Mouse (Mus musculus) bone marrow macrophage, adult 2 months (primary cell): ENCODE measurements at regions not wholly inside any gene's neighbourhood (a gene's known extent, or its start where the extent isn't known, plus 50 kb on each side); places are given as distances from the start of the nearest gene placed in this dataset.
A peak's percentile ranks its signal among the peaks of the same experiment; 100 is the strongest.

Experiments
- H3K27ac ChIP-seq: 2 replicates; pipeline ENCODE4 v1.5.1; 2012; ENCODE audit warnings: low read depth, low read length; ENCODE audit not compliant: insufficient read depth
- H3K4me1 ChIP-seq: 2 replicates; pipeline ENCODE4 v1.6.1; 2012; ENCODE audit warnings: low read length; ENCODE audit not compliant: control insufficient read depth, insufficient read depth
- H3K4me3 ChIP-seq: 2 replicates; pipeline ENCODE4 v1.5.1; 2012; ENCODE audit warnings: mild to moderate bottlenecking, low read length, moderate library complexity; ENCODE audit not compliant: insufficient read depth
- CTCF ChIP-seq: IDR thresholded peaks from 2 replicates; pipeline ENCODE4 v1.5.1; 2012; ENCODE audit warnings: low read depth, mild to moderate bottlenecking, low read length, moderate library complexity
- POLR2A ChIP-seq: IDR thresholded peaks from 2 replicates; pipeline ENCODE4 v1.6.1; 2012; ENCODE audit warnings: mild to moderate bottlenecking, low read depth, low read length, borderline replicate concordance

- TF ChIP-seq CTCF (peak; percentile 81), POLR2A (no peak)
- Histone ChIP-seq H3K4me3 (no peak overlapping the region), H3K27ac (no peak overlapping the region), H3K4me1 (no peaks in the 10 kb centered on the region)
These were observed 229.6 kb downstream of the Mtx2 start for GRCm38 (mm10) chr2:75055187-75055543.

GRCm38 (mm10) chr2:75061009-75061408 is 235.4 kb downstream of the Mtx2 start:
- no peak overlapping the region for H3K4me3 ChIP-seq
- no peaks in the 10 kb centered on the region for H3K4me1 ChIP-seq
- no peak for TF ChIP-seq CTCF
- no peak for TF ChIP-seq POLR2A
- no peak overlapping the region for H3K27ac ChIP-seq

DNA sequence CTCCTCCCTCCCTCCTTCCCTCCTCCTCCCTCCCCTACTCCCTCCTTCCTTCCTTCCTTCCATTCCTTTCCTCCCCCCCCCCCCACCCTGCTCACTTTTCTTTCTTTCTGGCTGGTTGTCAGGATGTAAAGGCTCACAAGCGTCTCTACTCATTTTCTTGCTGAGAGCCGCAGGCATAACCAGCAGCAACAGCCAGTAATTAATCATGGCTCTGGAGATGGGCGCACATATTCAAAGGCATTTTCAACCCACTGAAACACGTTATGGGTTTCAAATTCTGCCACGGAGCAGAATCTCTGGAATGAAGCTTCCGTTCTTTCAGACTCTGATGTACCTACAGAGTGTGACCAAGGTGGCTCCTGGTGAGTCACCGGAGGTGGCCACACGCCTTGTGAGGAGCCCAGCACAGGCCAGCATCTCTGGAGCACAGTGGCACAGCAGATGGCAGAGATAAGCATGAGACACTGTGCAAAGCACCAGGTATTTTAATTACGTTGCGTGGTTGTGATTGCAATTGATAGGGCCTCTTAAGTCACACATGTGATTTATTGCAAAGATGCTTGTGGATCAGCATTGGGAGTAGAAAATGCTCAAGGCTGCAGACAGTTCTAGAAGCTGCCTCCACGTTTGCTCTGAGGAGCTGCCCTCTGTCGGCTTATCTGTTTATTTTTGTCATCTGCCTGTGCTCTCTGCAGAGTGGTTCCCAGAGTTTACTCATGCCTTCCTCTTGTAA is 236.0 kb downstream of the Mtx2 start:
- TF ChIP-seq CTCF = no peak
- no peak for TF ChIP-seq POLR2A
- no peak overlapping the region for H3K4me3 ChIP-seq
- H3K4me1 ChIP-seq = no peaks in the 10 kb centered on the region
- H3K27ac ChIP-seq = no peak overlapping the region

GRCm38 (mm10) chr2:75062189-75062510 is 236.5 kb downstream of the Mtx2 start:
- H3K4me1 ChIP-seq = no peaks in the 10 kb centered on the region
- no peak overlapping the region for H3K27ac ChIP-seq
- no peak overlapping the region for H3K4me3 ChIP-seq
- no peak for TF ChIP-seq POLR2A
- no peak for TF ChIP-seq CTCF

- H3K4me3 ChIP-seq = no peak overlapping the region
- H3K4me1 ChIP-seq = no peaks in the 10 kb centered on the region
- no peak overlapping the region for H3K27ac ChIP-seq
- TF ChIP-seq POLR2A = no peak
- TF ChIP-seq CTCF = no peak
These were observed 239.0 kb downstream of the Mtx2 start for GRCm38 (mm10) chr2:75064406-75065115.

GRCm38 (mm10) chr2:75065304-75065703 is 239.7 kb downstream of the Mtx2 start:
- no peak overlapping the region for H3K27ac ChIP-seq
- TF ChIP-seq POLR2A = no peak
- no peak for TF ChIP-seq CTCF
- H3K4me3 ChIP-seq = no peak overlapping the region
- no peaks in the 10 kb centered on the region for H3K4me1 ChIP-seq

DNA sequence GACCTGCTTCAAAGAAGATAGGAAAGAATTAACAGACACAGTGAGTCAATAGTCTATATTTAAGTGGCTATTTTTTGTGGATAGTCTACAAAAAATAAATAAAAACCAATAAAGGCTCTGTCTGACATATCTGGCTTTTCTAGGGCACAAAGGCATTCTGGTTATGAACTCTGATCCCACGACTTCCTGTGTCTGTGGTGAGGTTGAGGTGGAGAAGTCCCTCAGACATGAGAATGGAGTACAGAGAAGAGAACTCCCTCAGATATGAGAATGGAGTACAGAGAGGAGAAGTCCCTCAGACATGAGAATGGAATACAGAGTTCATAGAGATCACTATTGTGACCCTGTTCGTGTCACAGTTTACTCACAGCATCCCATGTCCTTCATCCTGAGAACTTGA is 243.7 kb downstream of the Mtx2 start:
- no peaks in the 10 kb centered on the region for H3K4me1 ChIP-seq
- no peak for TF ChIP-seq POLR2A
- TF ChIP-seq CTCF = no peak
- no peak overlapping the region for H3K4me3 ChIP-seq
- H3K27ac ChIP-seq = no peak overlapping the region

- Histone ChIP-seq H3K27ac (no peak overlapping the region), H3K4me3 (no peak overlapping the region), H3K4me1 (no peaks in the 10 kb centered on the region)
- TF ChIP-seq CTCF = no peak
- TF ChIP-seq POLR2A = no peak
These were observed 246.4 kb downstream of the Mtx2 start for GRCm38 (mm10) chr2:75072021-75072420.

GRCm38 (mm10) chr2:75072471-75072870 is 246.9 kb downstream of the Mtx2 start:
- TF ChIP-seq CTCF = no peak
- no peak for TF ChIP-seq POLR2A
- no peaks in the 10 kb centered on the region for H3K4me1 ChIP-seq
- H3K27ac ChIP-seq = no peak overlapping the region
- no peak overlapping the region for H3K4me3 ChIP-seq

DNA sequence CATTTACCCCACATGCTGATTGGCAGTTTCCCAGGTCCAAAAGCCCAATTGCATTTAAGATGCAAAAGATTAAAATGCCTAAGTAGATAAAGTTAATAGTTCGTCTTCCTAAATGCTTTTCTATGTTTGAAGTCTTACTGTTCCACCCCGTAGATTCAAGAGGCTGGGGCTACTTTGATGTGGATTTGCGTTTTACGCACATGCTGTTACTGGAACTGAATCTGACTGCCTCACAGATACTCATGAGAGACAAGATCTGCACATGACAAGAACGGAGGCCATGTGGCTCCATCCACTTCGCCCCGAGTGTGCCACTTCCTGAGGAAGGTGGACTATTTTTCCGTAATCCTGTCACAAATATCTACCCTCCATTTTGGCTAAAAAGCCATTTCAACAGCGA is 247.6 kb downstream of the Mtx2 start:
- no peak for TF ChIP-seq POLR2A
- TF ChIP-seq CTCF = no peak
- Histone ChIP-seq H3K4me1 (no peaks in the 10 kb centered on the region), H3K27ac (no peak overlapping the region)

More for the DNA sequence above, 247.6 kb downstream of the Mtx2 start:
- no peak overlapping the region for H3K4me3 ChIP-seq
